Mouse (Mus musculus): ENCODE data around the gene Kri1. TPM values are rescaled to one million over a fixed set of nuclear protein-coding genes. Genes with fewer than 3 reads are reported as not detected.
A peak's percentile ranks its signal among the peaks of the same experiment; 100 is the strongest.

Gene Kri1
- polyA plus RNA-seq, 1 experiment = 29.3 TPM

DNA sequence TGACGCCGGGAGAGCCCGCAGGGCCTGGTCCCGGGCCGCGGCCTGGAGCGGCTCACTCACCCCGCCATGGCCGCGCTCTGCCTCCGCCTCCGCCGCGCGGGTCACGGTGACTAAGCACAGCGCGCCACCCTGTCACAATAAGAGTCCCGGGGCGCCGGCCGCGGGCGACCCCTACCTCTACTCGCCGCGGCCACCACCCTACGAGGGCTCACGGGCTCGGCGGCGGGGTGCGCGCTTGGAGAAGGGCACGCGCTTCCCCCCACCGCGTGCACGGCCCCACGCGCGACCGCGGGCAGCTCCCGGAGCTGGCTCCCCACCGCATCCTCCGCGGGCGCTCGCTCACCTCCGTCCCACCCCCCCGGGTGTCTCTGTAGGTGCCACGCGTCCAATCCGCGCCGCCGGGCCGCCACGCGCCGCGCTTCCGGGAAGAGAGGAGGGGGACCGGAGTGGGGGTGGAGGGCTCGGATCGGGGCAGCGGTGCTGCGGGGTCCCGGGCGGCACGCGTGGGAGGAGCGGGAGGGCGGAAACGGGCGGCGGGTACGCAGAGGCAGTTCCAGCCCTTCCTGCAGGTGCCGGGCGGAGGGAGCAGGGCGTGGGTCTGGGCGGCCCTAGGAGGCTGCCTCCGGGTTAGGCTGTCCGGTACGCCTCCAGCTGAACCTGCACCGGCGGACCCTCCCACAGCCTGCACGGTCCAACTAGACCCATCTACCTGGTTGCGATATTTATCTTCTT lies 48.9 kb downstream of the Kri1 start, which contains the start of gene Keap1:
Gene Keap1, minus strand, starts transcription at position 629 of the 732 bp plus-strand sequence.
- peaks cover 24% of the 10 kb centered on the region for H3K36me3 ChIP-seq (ENCODE audit: control insufficient read depth, insufficient read depth)
- H3K27me3 ChIP-seq (ENCODE audit: control insufficient read depth, insufficient read depth, insufficient read length) = peaks cover 6% of the 10 kb centered on the region
- H3ac ChIP-seq (ENCODE audit: control insufficient read depth, insufficient read length, low read depth) = peak within 1 kb of the TSS; percentile 93
- TF ChIP-seq CEBPB (IDR thresholded peaks at IDR 0.05; ENCODE audit: low read depth) = no peak
- no peak for TF ChIP-seq MYOD1 (IDR thresholded peaks at IDR 0.05; ENCODE audit: control insufficient read depth, insufficient read length, low read depth)
- TF ChIP-seq FOSL1 (IDR thresholded peaks at IDR 0.05; ENCODE audit: insufficient read depth, low read length, poor library complexity, severe bottlenecking) = no peak
- TF ChIP-seq MYOG (IDR thresholded peaks at IDR 0.05; ENCODE audit: control insufficient read depth, extremely low read depth, insufficient read length) = no peak
- no peak for TF ChIP-seq USF1 (IDR thresholded peaks at IDR 0.05; ENCODE audit: low read depth)
- TF ChIP-seq MAX (IDR thresholded peaks at IDR 0.05) = no peak
- no peak for TF ChIP-seq CTCF (IDR thresholded peaks at IDR 0.05; ENCODE audit: control insufficient read depth, insufficient read depth, insufficient read length)
- peak within 1 kb of the TSS; percentile 79 for H3K4me3 ChIP-seq (ENCODE audit: insufficient read depth, poor library complexity, severe bottlenecking)
- peaks cover 21% of the 10 kb centered on the region for H3K79me3 ChIP-seq (ENCODE audit: low read depth)
- H3K79me2 ChIP-seq (ENCODE audit: control insufficient read depth, insufficient read depth) = peaks cover 44% of the 10 kb centered on the region

- Histone ChIP-seq H3K4me3 (ENCODE audit: insufficient read depth, poor library complexity, severe bottlenecking) (peak overlapping the region; percentile 79), H3K36me3 (ENCODE audit: control insufficient read depth, insufficient read depth) (peaks cover 24% of the 10 kb centered on the region), H3K79me3 (ENCODE audit: low read depth) (peaks cover 21% of the 10 kb centered on the region), H3ac (ENCODE audit: control insufficient read depth, insufficient read length, low read depth) (peak overlapping the region; percentile 93), H3K79me2 (ENCODE audit: control insufficient read depth, insufficient read depth) (peaks cover 44% of the 10 kb centered on the region), H3K27me3 (ENCODE audit: control insufficient read depth, insufficient read depth, insufficient read length) (no peaks in the 10 kb centered on the region)
- no peak for TF ChIP-seq MYOG (IDR thresholded peaks at IDR 0.05; ENCODE audit: control insufficient read depth, extremely low read depth, insufficient read length)
- TF ChIP-seq FOSL1 (IDR thresholded peaks at IDR 0.05; ENCODE audit: insufficient read depth, low read length, poor library complexity, severe bottlenecking) = no peak
- no peak for TF ChIP-seq MYOD1 (IDR thresholded peaks at IDR 0.05; ENCODE audit: control insufficient read depth, insufficient read length, low read depth)
- no peak for TF ChIP-seq CTCF (IDR thresholded peaks at IDR 0.05; ENCODE audit: control insufficient read depth, insufficient read depth, insufficient read length)
- TF ChIP-seq USF1 (IDR thresholded peaks at IDR 0.05; ENCODE audit: low read depth) = no peak
- no peak for TF ChIP-seq MAX (IDR thresholded peaks at IDR 0.05)
Observed at GRCm38 (mm10) chr9:21238004-21238732, 49.6 kb downstream of the Kri1 start.

GRCm38 (mm10) chr9:21237368-21238003 lies 50.3 kb downstream of the Kri1 start:
- Histone ChIP-seq H3K27me3 (ENCODE audit: control insufficient read depth, insufficient read depth, insufficient read length) (no peaks in the 10 kb centered on the region), H3K79me2 (ENCODE audit: control insufficient read depth, insufficient read depth) (peaks cover 44% of the 10 kb centered on the region), H3K79me3 (ENCODE audit: low read depth) (peaks cover 21% of the 10 kb centered on the region), H3ac (ENCODE audit: control insufficient read depth, insufficient read length, low read depth) (peak overlapping the region; percentile 93), H3K36me3 (ENCODE audit: control insufficient read depth, insufficient read depth) (peaks cover 24% of the 10 kb centered on the region), H3K4me3 (ENCODE audit: insufficient read depth, poor library complexity, severe bottlenecking) (peak overlapping the region; percentile 79)
- TF ChIP-seq MAX (IDR thresholded peaks at IDR 0.05) = no peak
- TF ChIP-seq CEBPB (IDR thresholded peaks at IDR 0.05; ENCODE audit: low read depth) = no peak
- TF ChIP-seq FOSL1 (IDR thresholded peaks at IDR 0.05; ENCODE audit: insufficient read depth, low read length, poor library complexity, severe bottlenecking) = no peak
- no peak for TF ChIP-seq CTCF (IDR thresholded peaks at IDR 0.05; ENCODE audit: control insufficient read depth, insufficient read depth, insufficient read length)
- TF ChIP-seq USF1 (IDR thresholded peaks at IDR 0.05; ENCODE audit: low read depth) = no peak
- no peak for TF ChIP-seq MYOG (IDR thresholded peaks at IDR 0.05; ENCODE audit: control insufficient read depth, extremely low read depth, insufficient read length)
- no peak for TF ChIP-seq MYOD1 (IDR thresholded peaks at IDR 0.05; ENCODE audit: control insufficient read depth, insufficient read length, low read depth)

DNA sequence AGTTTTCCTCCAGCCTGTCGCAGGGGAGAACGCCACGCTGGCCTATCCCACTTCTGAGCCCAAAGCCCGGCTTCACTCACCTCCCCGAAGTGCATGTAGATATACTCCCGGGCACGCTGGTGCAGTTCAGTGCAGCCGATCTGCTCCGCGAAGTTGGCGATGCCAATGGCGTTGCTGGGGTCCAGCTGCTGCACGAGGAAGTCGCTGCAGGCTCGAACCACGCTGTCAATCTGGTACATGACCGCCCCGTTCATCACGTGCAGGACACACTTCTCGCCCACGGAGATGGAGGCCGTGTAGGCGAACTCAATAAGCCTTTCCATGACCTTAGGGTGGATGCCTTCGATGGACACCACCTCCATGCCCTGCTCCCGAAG lies 50.8 kb downstream of the Kri1 start:
- peaks cover 21% of the 10 kb centered on the region for H3K79me3 ChIP-seq (ENCODE audit: low read depth)
- H3K4me3 ChIP-seq (ENCODE audit: insufficient read depth, poor library complexity, severe bottlenecking) = no peak overlapping the region
- peaks cover 24% of the 10 kb centered on the region for H3K36me3 ChIP-seq (ENCODE audit: control insufficient read depth, insufficient read depth)
- no peaks in the 10 kb centered on the region for H3K27me3 ChIP-seq (ENCODE audit: control insufficient read depth, insufficient read depth, insufficient read length)
- no peak overlapping the region for H3ac ChIP-seq (ENCODE audit: control insufficient read depth, insufficient read length, low read depth)
- H3K79me2 ChIP-seq (ENCODE audit: control insufficient read depth, insufficient read depth) = peaks cover 44% of the 10 kb centered on the region
- TF ChIP-seq CTCF (IDR thresholded peaks at IDR 0.05; ENCODE audit: control insufficient read depth, insufficient read depth, insufficient read length) (no peak), CEBPB (IDR thresholded peaks at IDR 0.05; ENCODE audit: low read depth) (no peak), MYOD1 (IDR thresholded peaks at IDR 0.05; ENCODE audit: control insufficient read depth, insufficient read length, low read depth) (no peak), FOSL1 (IDR thresholded peaks at IDR 0.05; ENCODE audit: insufficient read depth, low read length, poor library complexity, severe bottlenecking) (no peak), MYOG (IDR thresholded peaks at IDR 0.05; ENCODE audit: control insufficient read depth, extremely low read depth, insufficient read length) (no peak), MAX (IDR thresholded peaks at IDR 0.05) (no peak), USF1 (IDR thresholded peaks at IDR 0.05; ENCODE audit: low read depth) (no peak)

- TF ChIP-seq CEBPB (IDR thresholded peaks at IDR 0.05; ENCODE audit: low read depth) (no peak), MYOG (IDR thresholded peaks at IDR 0.05; ENCODE audit: control insufficient read depth, extremely low read depth, insufficient read length) (no peak), CTCF (IDR thresholded peaks at IDR 0.05; ENCODE audit: control insufficient read depth, insufficient read depth, insufficient read length) (no peak), MYOD1 (IDR thresholded peaks at IDR 0.05; ENCODE audit: control insufficient read depth, insufficient read length, low read depth) (no peak), USF1 (IDR thresholded peaks at IDR 0.05; ENCODE audit: low read depth) (no peak), MAX (IDR thresholded peaks at IDR 0.05) (no peak), FOSL1 (IDR thresholded peaks at IDR 0.05; ENCODE audit: insufficient read depth, low read length, poor library complexity, severe bottlenecking) (no peak)
- H3K27me3 ChIP-seq (ENCODE audit: control insufficient read depth, insufficient read depth, insufficient read length) = no peaks in the 10 kb centered on the region
- H3ac ChIP-seq (ENCODE audit: control insufficient read depth, insufficient read length, low read depth) = no peak overlapping the region
- H3K4me3 ChIP-seq (ENCODE audit: insufficient read depth, poor library complexity, severe bottlenecking) = no peak overlapping the region
- peaks cover 29% of the 10 kb centered on the region for H3K36me3 ChIP-seq (ENCODE audit: control insufficient read depth, insufficient read depth)
- H3K79me2 ChIP-seq (ENCODE audit: control insufficient read depth, insufficient read depth) = peaks cover 44% of the 10 kb centered on the region
- peaks cover 21% of the 10 kb centered on the region for H3K79me3 ChIP-seq (ENCODE audit: low read depth)
Observed at GRCm38 (mm10) chr9:21235341-21235740, 52.4 kb downstream of the Kri1 start.

All from C2C12 (cell line).